Mouse (Mus musculus) forebrain, embryonic 11.5 days (tissue): ENCODE results near the gene Naxe. TPM values are rescaled to one million over a fixed set of nuclear protein-coding genes. Genes with fewer than 3 reads are reported as not detected.

Experiments
- ATAC-seq: fragments of 200-750 bp; cut with Nextera tagmentation; replicated peaks from 2 replicates; pipeline ENCODE4 v1.8.0; 2017; ENCODE audit warnings: moderate TSS enrichment; ENCODE audit not compliant: low FRiP score
- DNase-seq: peaks from one replicate; pipeline ENCODE4 v3.0.0-alpha.2; 2017; ENCODE audit warnings: low spot score
- H3K27ac ChIP-seq: fragments of 300-500 bp; sonication (generic); 2 replicates; pipeline ENCODE4 v1.5.1; 2014; ENCODE audit warnings: low read depth, low read length
- H3K27me3 ChIP-seq: fragments of 300-500 bp; sonication (generic); 2 replicates; pipeline ENCODE4 v1.6.1; 2014; ENCODE audit warnings: mild to moderate bottlenecking, low read length, mixed read lengths; ENCODE audit not compliant: control insufficient read depth, insufficient read depth
- H3K36me3 ChIP-seq: fragments of 300-500 bp; sonication (generic); 2 replicates; pipeline ENCODE4 v1.6.1; 2014; ENCODE audit warnings: mild to moderate bottlenecking, low read length, moderate library complexity, mixed read lengths; ENCODE audit not compliant: control insufficient read depth, insufficient read depth
- H3K4me1 ChIP-seq: fragments of 300-500 bp; sonication (generic); replicated peaks from 2 replicates; pipeline ENCODE4 v1.6.1; 2014; ENCODE audit warnings: low read length, mixed read lengths; ENCODE audit not compliant: control insufficient read depth, insufficient read depth
- H3K4me2 ChIP-seq: fragments of 300-500 bp; sonication (generic); 2 replicates; pipeline ENCODE4 v1.6.1; 2014; ENCODE audit warnings: low read depth, mild to moderate bottlenecking, low read length, moderate library complexity, mixed read lengths; ENCODE audit not compliant: severe bottlenecking
- H3K4me3 ChIP-seq: fragments of 300-500 bp; sonication (generic); 2 replicates; pipeline ENCODE4 v1.5.1; 2014; ENCODE audit warnings: low read depth, low read length
- H3K9ac ChIP-seq: fragments of 300-500 bp; sonication (generic); 2 replicates; pipeline ENCODE4 v1.6.1; 2014; ENCODE audit warnings: low read length
- H3K9me3 ChIP-seq: fragments of 300-500 bp; sonication (generic); 2 replicates; pipeline ENCODE4 v1.6.1; 2016; ENCODE audit warnings: low read length, mixed read lengths; ENCODE audit not compliant: control insufficient read depth
- WGBS: fragments of 180-500 bp; shearing (Covaris S2); extraction: QIAGEN DNeasy Blood & Tissue Kit; methylation state at CpG from one replicate; pipeline ENCODE4 v1.1.7; 2014; 5-methylcytosine and 5-hydroxymethylcytosine counted together
- polyA plus RNA-seq: library from polyadenylated mRNA; unstranded; fragments of >200 nt; fragmentation: Nextera tagmentation; extraction: Ambion mirVana; gene quantifications from 2 replicates; pipeline ENCODE4 v1.2.1, GENCODE M21; 2014

The Naxe gene
- polyA plus RNA-seq, 1 experiment from 2014 or later: 123 TPM

GRCm38 (mm10) chr3:88077441-88077840 lies 19.1 kb upstream of the Naxe start:
- H3K9ac ChIP-seq: no peak overlapping the region
- no peaks in the 10 kb centered on the region for H3K9me3 ChIP-seq
- no peaks in the 10 kb centered on the region for H3K36me3 ChIP-seq
- H3K27me3 ChIP-seq: no peaks in the 10 kb centered on the region; the same call in 1 of the 2 replicates
- no peak overlapping the region for H3K4me2 ChIP-seq
- no peak overlapping the region for H3K27ac ChIP-seq
- no peak overlapping the region for H3K4me3 ChIP-seq
- DNase-seq (no peak), ATAC-seq (no peak)
- H3K4me1 ChIP-seq: no peaks in the 10 kb centered on the region; the same call in 1 of the 2 replicates
- WGBS: 44% methylated on average over 8 of the region's 8 CpGs

DNA sequence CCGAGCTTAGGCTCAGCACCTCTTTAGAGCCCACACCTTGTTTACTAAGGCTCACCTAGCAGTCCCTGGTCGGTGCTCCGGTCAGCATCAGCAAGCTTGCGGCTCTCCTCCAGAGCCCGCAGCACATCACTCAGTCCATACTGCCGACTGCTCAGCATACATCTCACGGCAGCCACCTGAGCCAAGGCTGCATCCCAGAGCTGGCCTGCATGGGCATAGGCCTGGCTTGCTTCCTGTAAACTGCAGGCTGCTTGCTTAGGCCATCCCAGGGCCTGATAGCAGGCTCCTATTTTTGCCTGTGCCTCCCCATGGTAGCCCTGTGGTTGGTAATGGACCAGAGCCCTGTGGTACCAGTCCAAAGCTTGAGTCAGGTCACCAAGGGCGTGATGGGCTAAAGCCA lies 16.5 kb upstream of the Naxe start:
- Histone ChIP-seq H3K4me1 (no peaks in the 10 kb centered on the region), H3K27ac (no peak overlapping the region), H3K27me3 (no peaks in the 10 kb centered on the region; the same call in 1 of the 2 replicates), H3K36me3 (no peaks in the 10 kb centered on the region), H3K4me2 (no peak overlapping the region), H3K9me3 (no peaks in the 10 kb centered on the region), H3K9ac (no peak overlapping the region), H3K4me3 (no peak overlapping the region)
- DNase-seq: no peak
- 78% methylated on average over 8 of the region's 8 CpGs for WGBS
- ATAC-seq: no peak

GRCm38 (mm10) chr3:88074351-88074750 lies 16.1 kb upstream of the Naxe start:
- H3K36me3 ChIP-seq: no peaks in the 10 kb centered on the region
- WGBS: 81% methylated on average over 2 of the region's 2 CpGs

DNA sequence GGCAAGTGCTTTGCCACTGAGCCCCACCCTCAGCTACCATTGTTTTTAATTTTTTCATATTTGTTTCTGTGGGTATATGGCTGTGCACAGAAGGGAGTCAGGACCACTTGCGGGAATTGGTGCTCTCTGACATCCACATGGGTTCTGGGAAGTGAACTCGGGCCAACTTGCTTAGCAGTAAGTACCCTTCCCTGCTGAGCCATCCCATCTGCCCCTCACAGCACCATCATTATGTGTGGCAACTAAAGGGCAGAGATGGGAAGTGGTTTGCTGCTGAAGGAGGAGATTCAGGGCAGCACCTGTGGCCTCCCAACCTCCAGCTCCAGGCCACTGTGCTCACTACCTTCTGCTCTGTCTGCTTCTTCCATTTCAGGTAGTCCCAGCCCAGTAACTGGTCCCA lies 15.3 kb upstream of the Naxe start:
- ATAC-seq (no peak), DNase-seq (no peak)
- Histone ChIP-seq H3K36me3 (no peaks in the 10 kb centered on the region), H3K27me3 (no peaks in the 10 kb centered on the region; the same call in 1 of the 2 replicates), H3K4me3 (no peak overlapping the region), H3K4me2 (no peak overlapping the region), H3K9ac (no peak overlapping the region), H3K9me3 (no peaks in the 10 kb centered on the region), H3K4me1 (no peaks in the 10 kb centered on the region), H3K27ac (no peak overlapping the region)
- 63% methylated on average over 2 of the region's 2 CpGs for WGBS

More at GRCm38 (mm10) chr3:88074351-88074750, 16.1 kb upstream of the Naxe start:
- Histone ChIP-seq H3K4me2 (no peak overlapping the region), H3K4me1 (no peaks in the 10 kb centered on the region), H3K9me3 (no peaks in the 10 kb centered on the region), H3K27ac (no peak overlapping the region), H3K4me3 (no peak overlapping the region), H3K9ac (no peak overlapping the region), H3K27me3 (no peaks in the 10 kb centered on the region; the same call in 1 of the 2 replicates)
- DNase-seq (no peak), ATAC-seq (no peak)

GRCm38 (mm10) chr3:88071783-88072182 lies 13.5 kb upstream of the Naxe start:
- Histone ChIP-seq H3K4me2 (no peak overlapping the region), H3K9me3 (no peaks in the 10 kb centered on the region), H3K4me3 (no peak overlapping the region), H3K27me3 (no peaks in the 10 kb centered on the region; the same call in 1 of the 2 replicates), H3K27ac (no peak overlapping the region), H3K4me1 (no peaks in the 10 kb centered on the region), H3K36me3 (no peaks in the 10 kb centered on the region), H3K9ac (no peak overlapping the region)
- ATAC-seq (peak; percentile 63), DNase-seq (peak; percentile 90)
- WGBS: 8% methylated on average over 5 of the region's 5 CpGs

DNA sequence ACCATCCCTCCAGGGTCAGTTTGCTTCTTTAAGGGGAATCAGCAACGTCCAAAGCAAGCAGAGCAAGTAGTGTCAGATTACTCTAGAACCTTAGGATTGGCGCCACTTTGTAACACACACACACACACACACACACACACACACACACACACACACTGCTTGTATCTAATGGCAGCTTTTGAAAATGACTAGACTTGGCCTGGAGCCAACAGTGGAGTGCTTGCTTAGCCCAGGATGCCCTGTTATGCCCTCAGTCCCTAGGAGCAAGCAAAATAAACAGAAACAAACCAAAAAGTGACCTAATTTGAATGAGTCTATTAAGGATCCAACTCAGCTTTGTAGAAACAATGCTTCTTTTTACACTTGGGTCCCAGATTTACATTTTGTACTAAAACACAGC lies 10.1 kb upstream of the Naxe start:
- 43% methylated on average over 2 of the region's 2 CpGs for WGBS
- H3K4me1 ChIP-seq: no peaks in the 10 kb centered on the region
- no peak overlapping the region for H3K4me3 ChIP-seq
- no peak overlapping the region for H3K9ac ChIP-seq
- no peak overlapping the region for H3K27ac ChIP-seq
- H3K27me3 ChIP-seq: no peaks in the 10 kb centered on the region; the same call in 1 of the 2 replicates
- no peaks in the 10 kb centered on the region for H3K36me3 ChIP-seq
- DNase-seq: no peak
- H3K9me3 ChIP-seq: no peaks in the 10 kb centered on the region
- no peak overlapping the region for H3K4me2 ChIP-seq
- no peak for ATAC-seq

DNA sequence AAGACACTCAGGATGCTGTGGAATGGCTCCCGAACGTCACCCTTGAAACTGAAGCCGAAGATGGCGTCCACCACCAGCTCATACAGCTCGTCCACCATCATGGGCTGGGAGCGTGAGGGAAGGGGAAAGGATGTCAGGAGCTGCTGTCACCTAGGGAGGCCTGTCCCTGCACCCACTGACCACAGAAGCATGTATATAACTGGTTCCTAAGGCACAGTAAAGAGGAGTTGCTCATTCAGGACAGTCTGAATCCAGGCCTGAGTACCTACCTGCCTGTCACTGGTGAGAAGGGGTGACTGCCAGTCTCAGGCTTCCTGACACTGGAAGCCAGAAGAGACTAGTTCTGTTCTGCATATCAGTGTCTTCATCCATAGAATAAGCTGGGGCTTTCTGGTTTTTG lies 1.3 kb downstream of the Naxe start:
- ATAC-seq (no peak), DNase-seq (no peak)
- Histone ChIP-seq H3K36me3 (peaks cover 6% of the 10 kb centered on the region; the same call in 1 of the 2 replicates), H3K4me2 (peak overlapping the region; percentile 95), H3K27me3 (no peaks in the 10 kb centered on the region), H3K9me3 (no peaks in the 10 kb centered on the region), H3K9ac (no peak overlapping the region; the same call in 1 of the 2 replicates), H3K4me1 (peaks cover 3% of the 10 kb centered on the region; the same call in 1 of the 2 replicates), H3K27ac (no peak overlapping the region), H3K4me3 (no peak overlapping the region)
- 83% methylated on average over 6 of the region's 6 CpGs for WGBS

GRCm38 (mm10) chr3:88049532-88049931 lies 8.8 kb downstream of the Naxe start:
- Histone ChIP-seq H3K27me3 (no peaks in the 10 kb centered on the region), H3K4me1 (no peaks in the 10 kb centered on the region), H3K9me3 (no peaks in the 10 kb centered on the region), H3K9ac (no peak overlapping the region), H3K36me3 (peaks cover 7% of the 10 kb centered on the region; the same call in 1 of the 2 replicates), H3K4me3 (no peak overlapping the region), H3K27ac (no peak overlapping the region), H3K4me2 (no peak overlapping the region)
- WGBS: 90% methylated on average over 3 of the region's 3 CpGs
- ATAC-seq (no peak), DNase-seq (no peak)

DNA sequence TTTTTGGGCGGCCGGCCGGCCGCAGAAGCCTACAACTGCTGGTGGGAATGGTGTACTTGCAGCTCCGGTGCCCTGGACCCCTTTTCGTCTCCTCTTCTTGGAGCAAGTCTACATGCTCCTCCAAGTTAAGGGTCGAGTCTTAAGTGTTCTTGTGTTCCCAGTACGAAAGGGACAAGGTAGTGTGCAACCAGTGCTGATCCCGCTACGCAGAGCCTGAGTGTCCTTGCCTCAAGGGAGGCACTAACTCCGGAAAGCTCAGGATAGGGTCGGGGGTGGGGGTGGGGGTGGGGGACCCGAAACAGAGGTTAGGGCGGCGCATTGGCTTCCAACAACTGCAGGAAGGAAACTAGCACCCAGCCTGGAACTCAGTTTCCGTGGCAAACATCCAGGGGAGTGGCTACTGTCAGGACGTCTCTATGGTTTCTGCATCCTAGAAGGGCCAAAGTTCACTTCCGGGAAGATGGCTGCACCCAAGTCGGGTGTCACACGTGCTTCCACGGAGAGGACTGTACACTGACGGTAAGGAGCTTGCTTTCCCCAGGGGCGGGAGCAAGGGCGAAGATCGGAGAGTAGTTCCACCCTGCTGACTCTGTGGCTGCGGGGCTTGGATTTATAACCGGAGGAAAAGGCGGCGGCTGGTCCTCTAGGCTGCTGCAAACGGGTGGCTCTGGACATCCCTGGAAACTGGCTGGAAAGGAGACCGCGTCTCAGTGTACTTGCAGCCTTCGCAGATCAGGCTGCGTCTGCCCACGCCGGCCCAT lies 15.5 kb downstream of the Naxe start, which contains the start of gene Gpatch4:
Gpatch4 (plus strand) TSS at position 448 of the 761 bp plus-strand sequence.
- 11% methylated on average over 36 of the region's 36 CpGs for WGBS
- no peak within 1 kb of the TSS for H3K27ac ChIP-seq
- ATAC-seq (peak; percentile 79), DNase-seq (peak; percentile 82)
- peak within 1 kb of the TSS; percentile 68 for H3K4me3 ChIP-seq
- no peaks in the 10 kb centered on the region for H3K9me3 ChIP-seq
- peak within 1 kb of the TSS; percentile 50 for H3K9ac ChIP-seq
- peak within 1 kb of the TSS; percentile 44 for H3K4me2 ChIP-seq
- 0 out of 2 replicates have a peak, but pooled peaks cover 2% of the 10 kb centered on the region for H3K4me1 ChIP-seq
- no peaks in the 10 kb centered on the region for H3K27me3 ChIP-seq
- H3K36me3 ChIP-seq: no peaks in the 10 kb centered on the region
